Mouse (Mus musculus): ENCODE measurements around the gene Crybb3. TPM values are rescaled to one million over a fixed set of nuclear protein-coding genes. Genes with fewer than 3 reads are reported as not detected.

The Crybb3 gene
- polyA plus RNA-seq, 1 experiment from 2014 or later = 1.1 TPM

- POLR2A ChIA-PET = no interaction called here
- CTCF ChIA-PET = interaction anchor here (4.4 kb wide), 1 partner anchor 50 kb away, joined by 19 read pairs; no protein-coding TSS in a partner anchor
- ATAC-seq (no peak), DNase-seq (ENCODE audit: low read depth, low spot score) (no peak)
- TF ChIP-seq CTCF (IDR thresholded peaks at IDR 0.05) = no peak
- in situ Hi-C loops (cut with MboI; ENCODE audit: low pct_unique_long_range_greater_than_20kb) = no loop called here
- H3K27me3 ChIP-seq = no peaks in the 10 kb centered on the region
These were observed 24.1 kb upstream of the Crybb3 start for GRCm38 (mm10) chr5:113105481-113105880.

GRCm38 (mm10) chr5:113105035-113105434, 23.7 kb upstream of the Crybb3 start:
- ChIA-PET POLR2A (no interaction called here), CTCF (interaction anchor here (4.4 kb wide), 1 partner anchor 50 kb away, joined by 19 read pairs; no protein-coding TSS in a partner anchor)
- ATAC-seq = no peak
- in situ Hi-C loops (cut with MboI; ENCODE audit: low pct_unique_long_range_greater_than_20kb) = no loop called here
- no peaks in the 10 kb centered on the region for H3K27me3 ChIP-seq
- TF ChIP-seq CTCF (IDR thresholded peaks at IDR 0.05) = no peak
- no peak for DNase-seq (ENCODE audit: low read depth, low spot score)

DNA sequence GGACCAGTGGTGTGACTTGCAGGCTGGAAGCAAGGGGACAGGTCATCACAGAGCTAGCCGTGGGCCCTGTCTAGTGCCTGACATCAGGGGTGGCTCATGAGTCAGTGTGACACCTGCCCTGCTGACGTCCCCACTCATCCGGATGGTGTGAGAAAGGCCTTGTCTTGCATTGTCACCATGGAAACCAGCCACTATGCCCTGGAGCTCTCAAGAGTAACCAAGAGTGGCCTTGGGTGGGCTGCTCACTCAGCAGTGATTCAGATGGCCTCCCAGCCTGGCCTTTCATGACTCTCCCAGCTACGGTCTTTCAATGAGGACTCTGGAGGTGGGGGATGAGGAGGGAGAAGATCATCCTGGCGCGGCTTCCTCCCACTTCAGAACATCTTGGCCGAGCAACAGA, 21.1 kb upstream of the Crybb3 start:
- no peak for TF ChIP-seq CTCF (IDR thresholded peaks at IDR 0.05)
- no peak for ATAC-seq
- H3K27me3 ChIP-seq = no peaks in the 10 kb centered on the region
- in situ Hi-C loops (cut with MboI; ENCODE audit: low pct_unique_long_range_greater_than_20kb) = no loop called here
- POLR2A ChIA-PET = no interaction called here
- CTCF ChIA-PET = interaction anchor here (0.8 to 7.2 kb wide), 4 partner anchors 34 to 124 kb away, joined by 3 to 83 read pairs (median 12); partner anchors contain the start of gene Tmem211
- DNase-seq (ENCODE audit: low read depth, low spot score) = peak; percentile 54

DNA sequence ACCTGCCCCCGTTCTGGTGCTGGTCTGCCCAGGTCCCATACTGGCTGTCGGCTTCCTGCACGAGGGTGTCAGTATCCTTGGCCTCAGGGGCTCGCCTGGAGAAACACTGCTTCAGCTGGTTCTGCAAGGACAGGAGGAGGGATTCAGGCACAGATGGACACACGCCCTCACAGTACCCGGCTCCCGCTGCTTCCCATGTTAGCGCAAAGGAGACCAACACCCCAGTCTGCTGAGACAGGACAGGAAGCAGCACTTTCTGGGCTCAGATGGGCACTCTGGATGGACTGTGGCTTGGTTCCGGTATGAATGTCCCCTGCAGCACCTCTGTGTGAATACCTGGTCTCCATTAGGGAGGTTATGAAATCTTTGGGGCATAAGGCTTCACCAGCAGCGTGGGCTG, 20.1 kb upstream of the Crybb3 start:
- no peak for DNase-seq (ENCODE audit: low read depth, low spot score)
- in situ Hi-C loops (cut with MboI; ENCODE audit: low pct_unique_long_range_greater_than_20kb) = no loop called here
- TF ChIP-seq CTCF (IDR thresholded peaks at IDR 0.05) = no peak
- ChIA-PET POLR2A (no interaction called here), CTCF (interaction anchor here (4.8 to 7.2 kb wide), 2 partner anchors 55 to 67 kb away, joined by 83 to 142 read pairs; no protein-coding TSS in a partner anchor)
- H3K27me3 ChIP-seq = no peaks in the 10 kb centered on the region
- no peak for ATAC-seq

GRCm38 (mm10) chr5:113100422-113100821, 19.0 kb upstream of the Crybb3 start:
- in situ Hi-C loops (cut with MboI; ENCODE audit: low pct_unique_long_range_greater_than_20kb) = no loop called here
- ChIA-PET CTCF (interaction anchor here (0.8 to 7.2 kb wide), 13 partner anchors 9 to 130 kb away, joined by 3 to 142 read pairs (median 7); partner anchors contain the start of gene Tmem211), POLR2A (no interaction called here)
- TF ChIP-seq CTCF (IDR thresholded peaks at IDR 0.05) = no peak
- DNase-seq (ENCODE audit: low read depth, low spot score) (no peak), ATAC-seq (no peak)
- no peaks in the 10 kb centered on the region for H3K27me3 ChIP-seq

- no peaks in the 10 kb centered on the region for H3K27me3 ChIP-seq
- no peak for TF ChIP-seq CTCF (IDR thresholded peaks at IDR 0.05)
- CTCF ChIA-PET = interaction anchor here (0.7 to 7.2 kb wide), 28 partner anchors 9 to 231 kb away, joined by 3 to 142 read pairs (median 5); partner anchors contain the start of gene Tmem211
- DNase-seq (ENCODE audit: low read depth, low spot score) (no peak), ATAC-seq (peak; percentile 46)
- in situ Hi-C loops (cut with MboI; ENCODE audit: low pct_unique_long_range_greater_than_20kb) = loop anchor here (5.0 to 25.0 kb wide), 3 partner anchors 68 to 638 kb away; partner anchors contain the start of genes Ficd and Tmem211
- POLR2A ChIA-PET = interaction anchor here (0.7 to 1.3 kb wide), 2 partner anchors 122 to 127 kb away, joined by 3 to 4 read pairs; partner anchors contain the start of gene Tmem211
These were observed 18.2 kb upstream of the Crybb3 start for GRCm38 (mm10) chr5:113099546-113099945.

GRCm38 (mm10) chr5:113097551-113097950, 16.2 kb upstream of the Crybb3 start:
- H3K27me3 ChIP-seq = no peaks in the 10 kb centered on the region
- CTCF ChIA-PET = interaction anchor here (3.2 to 7.2 kb wide), 3 partner anchors 59 to 77 kb away, joined by 24 to 142 read pairs (median 83); no protein-coding TSS in a partner anchor
- ATAC-seq = no peak
- TF ChIP-seq CTCF (IDR thresholded peaks at IDR 0.05) = no peak
- in situ Hi-C loops (cut with MboI; ENCODE audit: low pct_unique_long_range_greater_than_20kb) = loop anchor here (5.0 to 25.0 kb wide), 3 partner anchors 70 to 640 kb away; partner anchors contain the start of genes Ficd and Tmem211
- POLR2A ChIA-PET = no interaction called here
- DNase-seq (ENCODE audit: low read depth, low spot score) = no peak

DNA sequence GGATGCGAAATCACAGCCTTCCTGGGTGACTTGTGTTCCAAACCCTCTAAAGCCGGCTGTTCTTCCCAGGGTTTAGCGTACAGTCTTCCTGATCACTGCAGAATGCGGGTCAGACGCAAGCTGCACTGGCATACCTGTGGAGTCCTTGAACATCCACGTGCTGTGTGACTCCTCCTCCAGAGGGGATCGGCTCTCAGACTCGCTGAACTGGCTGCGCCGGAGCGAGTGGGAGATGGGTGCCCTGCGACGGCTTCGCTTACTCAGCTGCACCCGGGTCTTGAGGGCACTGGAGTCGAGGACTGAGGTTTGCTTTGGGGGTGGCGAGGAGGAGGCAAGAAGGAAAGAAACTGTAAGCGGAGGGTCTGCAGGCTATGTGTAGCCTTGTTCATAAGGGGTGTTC, 14.1 kb upstream of the Crybb3 start:
- ChIA-PET POLR2A (no interaction called here), CTCF (no interaction called here)
- TF ChIP-seq CTCF (IDR thresholded peaks at IDR 0.05) = no peak
- no peak for DNase-seq (ENCODE audit: low read depth, low spot score)
- in situ Hi-C loops (cut with MboI; ENCODE audit: low pct_unique_long_range_greater_than_20kb) = loop anchor here (5.0 to 25.0 kb wide), 3 partner anchors 72 to 642 kb away; partner anchors contain the start of genes Ficd and Tmem211
- ATAC-seq = no peak
- no peaks in the 10 kb centered on the region for H3K27me3 ChIP-seq

DNA sequence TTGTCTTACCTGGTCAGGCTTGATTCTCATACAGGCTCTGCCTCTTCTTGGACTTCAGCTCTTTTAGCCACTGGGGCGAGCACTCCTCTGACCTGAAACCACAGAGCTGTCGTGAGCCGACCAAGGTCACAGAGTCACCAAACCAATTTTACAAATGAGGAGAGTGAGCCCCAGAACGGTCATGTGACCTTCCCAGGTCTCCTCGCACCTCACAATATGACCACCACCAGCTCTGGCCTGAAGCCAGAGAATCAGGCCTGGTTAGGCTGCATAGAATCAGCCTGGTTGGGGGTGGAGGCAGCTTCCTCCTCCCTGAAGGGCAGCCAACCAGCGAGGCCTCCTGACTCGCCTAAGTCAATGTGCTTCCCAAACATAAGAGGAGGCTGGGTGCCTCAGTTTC, 11.0 kb upstream of the Crybb3 start:
- ATAC-seq (no peak), DNase-seq (ENCODE audit: low read depth, low spot score) (no peak)
- ChIA-PET CTCF (interaction anchor here (2.2 to 3.0 kb wide), 2 partner anchors 63 to 134 kb away, joined by 8 to 9 read pairs; partner anchors contain the start of gene Tmem211), POLR2A (interaction anchor here (0.6 to 0.7 kb wide), 2 partner anchors 205 to 1862 kb away, joined by 3 read pairs; no protein-coding TSS in a partner anchor)
- no peak for TF ChIP-seq CTCF (IDR thresholded peaks at IDR 0.05)
- H3K27me3 ChIP-seq = no peaks in the 10 kb centered on the region
- in situ Hi-C loops (cut with MboI; ENCODE audit: low pct_unique_long_range_greater_than_20kb) = loop anchor here (25.0 kb wide), 1 partner anchor 645 kb away; the partner anchor contains the start of gene Ficd

DNA sequence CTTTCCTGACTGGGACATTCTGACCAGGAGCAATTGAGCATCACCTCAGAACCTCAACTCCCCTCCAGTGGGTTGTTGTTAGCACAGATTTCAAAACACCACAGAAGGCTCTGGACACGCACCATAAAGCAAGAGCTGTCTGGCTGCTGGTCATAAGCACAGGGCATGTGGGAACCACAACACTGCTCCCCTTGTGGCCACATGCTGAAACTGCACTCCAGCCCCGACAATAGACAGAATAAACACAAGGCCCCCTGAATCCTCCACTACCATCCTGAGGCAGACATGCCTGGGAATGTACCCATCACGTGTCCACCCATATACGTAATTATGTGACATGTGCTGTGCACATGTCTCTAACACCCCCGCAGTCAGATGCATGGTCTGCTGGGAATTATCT, 9.8 kb upstream of the Crybb3 start:
- CTCF ChIA-PET = interaction anchor here (0.9 to 3.0 kb wide), 8 partner anchors 9 to 135 kb away, joined by 3 to 9 read pairs (median 5); partner anchors contain the start of gene Tmem211
- DNase-seq (ENCODE audit: low read depth, low spot score) = peak; percentile 42
- peak; percentile 80 for ATAC-seq
- TF ChIP-seq CTCF (IDR thresholded peaks at IDR 0.05) = no peak
- in situ Hi-C loops (cut with MboI; ENCODE audit: low pct_unique_long_range_greater_than_20kb) = loop anchor here (25.0 kb wide), 1 partner anchor 646 kb away; the partner anchor contains the start of gene Ficd
- POLR2A ChIA-PET = no interaction called here
- no peaks in the 10 kb centered on the region for H3K27me3 ChIP-seq

DNA sequence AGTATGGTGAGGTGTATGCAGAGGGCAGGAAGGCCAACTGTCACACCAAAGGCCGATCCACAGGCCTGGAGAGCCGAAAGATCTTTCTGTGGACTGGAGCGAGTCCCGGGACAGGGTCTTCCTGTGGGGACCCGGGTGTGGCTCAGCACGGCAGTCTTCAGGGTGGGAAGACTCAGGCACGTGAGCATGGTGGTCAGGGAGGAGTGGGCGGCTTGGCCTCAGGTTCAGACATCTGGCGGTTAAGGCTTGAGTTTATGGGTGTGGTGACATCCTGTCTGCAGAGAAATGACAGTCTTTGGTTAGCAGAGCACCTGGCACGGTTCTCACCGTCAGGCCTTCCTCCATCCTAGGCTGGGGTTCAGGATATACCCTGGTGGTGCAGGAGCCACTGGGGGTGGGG, 9.4 kb upstream of the Crybb3 start:
- TF ChIP-seq CTCF (IDR thresholded peaks at IDR 0.05) = no peak
- H3K27me3 ChIP-seq = no peaks in the 10 kb centered on the region
- ATAC-seq (peak; percentile 8), DNase-seq (ENCODE audit: low read depth, low spot score) (no peak)
- ChIA-PET CTCF (interaction anchor here (1.1 to 3.0 kb wide), 7 partner anchors 9 to 136 kb away, joined by 3 to 9 read pairs (median 5); partner anchors contain the start of gene Tmem211), POLR2A (no interaction called here)
- in situ Hi-C loops (cut with MboI; ENCODE audit: low pct_unique_long_range_greater_than_20kb) = loop anchor here (25.0 kb wide), 1 partner anchor 647 kb away; the partner anchor contains the start of gene Ficd
